Mouse (Mus musculus) heart, adult 2 months (tissue): ENCODE results near the gene Nab1. TPM values are rescaled to one million over a fixed set of nuclear protein-coding genes. Genes with fewer than 3 reads are reported as not detected.

Source experiments
- DNase-seq, 2 experiments: peaks; one replicate each; pipeline ENCODE4 v3.0.0; 2021
- H3K27ac ChIP-seq: fragments of 200-600 bp; 2 replicates; pipeline ENCODE4 v1.8.1; 2022
- H3K27me3 ChIP-seq: fragments of 200-500 bp; 2 replicates; pipeline ENCODE4 v1.6.1; 2012; ENCODE audit warnings: mild to moderate bottlenecking, low read length, inconsistent platforms, mixed read lengths; ENCODE audit not compliant: control insufficient read depth, insufficient read depth
- H3K36me3 ChIP-seq: fragments of 200-500 bp; 2 replicates; pipeline ENCODE4 v1.6.1; 2012; ENCODE audit warnings: low read length, inconsistent platforms; ENCODE audit not compliant: control insufficient read depth, insufficient read depth
- H3K4me1 ChIP-seq: fragments of 200-500 bp; 2 replicates; pipeline ENCODE4 v1.6.1; 2011; ENCODE audit warnings: low read length; ENCODE audit not compliant: control insufficient read depth, insufficient read depth
- H3K4me3 ChIP-seq: fragments of 200-600 bp; 2 replicates; pipeline ENCODE4 v1.8.1; 2022
- H3K79me2 ChIP-seq: fragments of 200-500 bp; replicated peaks from 2 replicates; pipeline ENCODE4 v1.6.1; 2012; ENCODE audit warnings: mild to moderate bottlenecking, inconsistent platforms, low read length, moderate library complexity, mixed read lengths; ENCODE audit not compliant: control insufficient read depth, insufficient read depth
- H3K9ac ChIP-seq: fragments of 200-500 bp; 2 replicates; pipeline ENCODE4 v1.6.1; 2012; ENCODE audit warnings: low read depth, mild to moderate bottlenecking, control low read depth, inconsistent platforms, low read length, mixed read lengths
- CTCF ChIP-seq: fragments of 200-600 bp; IDR thresholded peaks from 2 replicates; pipeline ENCODE4 v1.8.1; 2022; ENCODE audit warnings: antibody characterized with exemption, mild to moderate bottlenecking, moderate library complexity
- EP300 ChIP-seq: fragments of 200-500 bp; IDR thresholded peaks from 2 replicates; pipeline ENCODE4 v1.6.1; 2011; ENCODE audit warnings: low read depth, low read length, control low read depth; ENCODE audit not compliant: insufficient read depth
- POLR2A ChIP-seq: fragments of 200-500 bp; IDR thresholded peaks from 2 replicates; pipeline ENCODE4 v1.6.1; 2011; ENCODE audit warnings: mild to moderate bottlenecking, low read depth, low read length, control low read depth; ENCODE audit not compliant: insufficient read depth
- WGBS: fragments of 180-500 bp; shearing (Covaris S2); methylation state at CpG from one replicate; pipeline ENCODE4 v1.1.7; 2018; 5-methylcytosine and 5-hydroxymethylcytosine counted together
- intact Hi-C: fragments of 180-260 bp; cut with DNase I; formaldehyde crosslinking; loops from one replicate; pipeline ENCODE4 v1.15.1; 2025
- polyA plus RNA-seq: library from polyadenylated mRNA; depleted of rRNA; stranded (reverse); fragments of >200 nt; gene quantifications from 2 replicates; pipeline ENCODE4 v1.2.3, GENCODE M21; 2012; rRNA removed
- total RNA-seq, 2 experiments: library from RNA; stranded (reverse); gene quantifications; 2 replicates each; pipeline ENCODE4 v1.2.3; 2021

Nab1 gene
- total and polyA plus RNA-seq, 3 experiments, result 6.9 to 25.1 (median 23.1) TPM

DNA sequence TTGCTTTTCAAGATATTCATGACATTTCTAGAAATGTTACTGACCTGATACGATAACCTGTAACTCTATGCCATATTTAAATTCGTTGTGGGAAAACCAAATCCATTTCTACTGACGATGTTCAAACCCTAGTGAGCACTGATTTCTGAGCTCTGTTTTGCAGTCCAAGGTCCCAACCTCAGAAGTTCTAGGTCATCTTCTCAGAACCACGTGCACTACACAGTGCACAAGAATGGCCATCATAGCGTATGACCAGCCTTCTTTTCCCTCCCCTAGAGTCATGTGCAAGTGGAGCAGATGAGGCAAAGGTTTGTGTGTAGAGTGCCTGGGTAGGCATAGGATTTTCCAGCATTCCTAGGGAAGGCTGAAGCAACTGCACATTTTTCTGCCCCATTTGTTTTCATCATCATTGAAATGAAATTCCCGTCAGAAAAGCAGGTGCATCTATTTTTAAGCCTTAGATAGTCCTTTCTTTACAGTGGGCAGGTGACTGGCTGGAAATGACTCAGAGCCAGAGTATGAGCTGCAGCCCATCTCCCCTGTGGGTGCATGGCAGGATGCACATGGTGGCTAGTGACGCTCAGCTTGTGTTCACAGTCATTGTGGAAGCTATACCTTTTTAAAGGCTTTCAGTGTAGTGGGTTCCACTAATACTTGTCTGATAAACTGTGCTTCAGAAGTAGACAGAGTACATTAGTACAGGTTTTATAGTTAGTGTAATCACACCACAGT, 81.2 kb downstream of the Nab1 start:
- intact Hi-C loops, result no loop called here
- no peak overlapping the region for H3K4me3 ChIP-seq
- H3K36me3 ChIP-seq, result no peaks in the 10 kb centered on the region
- H3K9ac ChIP-seq, result no peak overlapping the region
- no peaks in the 10 kb centered on the region for H3K27me3 ChIP-seq
- TF ChIP-seq EP300 (no peak), POLR2A (no peak), CTCF (no peak)
- 78% methylated on average over 7 of the region's 7 CpGs for WGBS
- H3K79me2 ChIP-seq, result no peaks in the 10 kb centered on the region
- H3K27ac ChIP-seq, result no peak overlapping the region
- H3K4me1 ChIP-seq, result peaks cover 3% of the 10 kb centered on the region
- DNase-seq, result no peak

Other genes starting within 250 kb of the Nab1 start
- gene Nemp2, start 130.0 kb upstream of the Nab1 start, total RNA-seq, result under 1 TPM; 0.93 to 0.97 TPM
- 2.4 and 3.1 TPM in 2 replicates for gene Nemp2, start 130.0 kb upstream of the Nab1 start, polyA plus RNA-seq
- 10 to 100 TPM; 18.9 to 20.1 TPM for gene Mfsd6, start 226.8 kb upstream of the Nab1 start, total RNA-seq
- 10.3 and 15.8 TPM in 2 replicates for gene Mfsd6, start 226.8 kb upstream of the Nab1 start, polyA plus RNA-seq